ENCODE assay signal across 18 mouse cellular contexts in the genomic region with DNA sequence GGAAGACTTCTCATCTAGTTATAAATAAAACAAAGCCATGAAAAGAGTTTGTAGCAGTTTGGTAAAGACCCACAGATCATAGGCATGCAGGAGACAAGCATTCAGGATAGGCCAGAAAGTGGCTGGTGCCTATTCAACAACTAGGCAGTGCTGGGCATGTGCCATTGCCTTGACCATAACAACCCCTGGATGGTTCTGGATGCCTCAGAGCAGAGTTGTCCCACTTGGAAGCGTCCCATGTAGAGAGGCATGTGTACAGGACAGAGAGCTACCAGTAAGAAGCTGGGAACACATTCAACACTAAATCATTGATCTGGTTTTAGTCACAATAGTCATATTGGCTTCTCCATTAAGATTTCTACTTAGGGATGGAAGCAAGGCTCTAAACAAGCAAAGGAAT.
DNase-seq lines count a peak whose midpoint lies in the region; TF ChIP-seq lines count a peak whose summit lies in the region.
"Had no signal": no experiment of that assay in that cellular context is flagged by ENCODE, and none has a peak within 500 bp of the region (broad histone marks: within the 10 kb centered on the region; RNA-seq: fewer than 3 reads in every experiment).

No protein-coding gene starts in this region.

- no peaks in the 10 kb centered on the region for H3K27me3 ChIP-seq in thymus, adult 2 months (ENCODE audit: control insufficient read depth, insufficient read depth, low read length)

- DNase-seq in adrenal gland, adult (ENCODE audit: inconsistent age in 2 of 2, low spot score in 1 of 2) = peak; percentile 42 to 77
- no peak for DNase-seq in adrenal gland, adult 18-20 months (ENCODE audit: low spot score in 2 of 2)
- peak; percentile 87 for DNase-seq in adipocyte (ENCODE audit: low spot score)
- peak; percentile 53 for DNase-seq in adrenal gland, postnatal 14 days
- DNase-seq in thymus, adult 2 months = no peak
- DNase-seq in lung, adult 18-20 months = no peak
- DNase-seq: cerebellum, adult 18-20 months; cerebellum, adult 9-10 months; cerebellum, postnatal 14 days; gastrocnemius, postnatal 10 days; gastrocnemius, postnatal 36 days; heart, postnatal 36 days; kidney, adult 18-20 months had no signal

- TF ChIP-seq POLR2A in thymus, adult 2 months (IDR thresholded peaks at IDR 0.05; ENCODE audit: control insufficient read depth, extremely low read depth, insufficient read depth, low read length, poor library complexity) = no peak

- WGBS in thymus, adult 2 months = 84% methylated on average over 1 of the region's 1 CpGs

- no peak overlapping the region for H3K4me3 ChIP-seq in brown adipose tissue, adult 24 weeks (ENCODE audit: insufficient read depth, low read depth, low read length)
- H3K4me3 ChIP-seq in thymus, adult 2 months (ENCODE audit: control insufficient read depth, insufficient read depth, low read length) = no peak overlapping the region
- H3K4me3 ChIP-seq: forebrain, embryonic 10.5 days; forebrain, embryonic 13.5 days; hindbrain, embryonic 10.5 days; hindbrain, embryonic 13.5 days had no signal

- no peak for TF ChIP-seq CTCF in thymus, adult 2 months (IDR thresholded peaks at IDR 0.05; ENCODE audit: borderline replicate concordance, control insufficient read depth, extremely low read depth, insufficient read depth, low read length, poor library complexity)

- 0 out of 2 replicates have a peak overlapping the region, but pooled peaks have one; percentile 35 for H3K27ac ChIP-seq in brown adipose tissue, adult 24 weeks (replicated peaks; ENCODE audit: low read depth, low read length)
- no peak overlapping the region for H3K27ac ChIP-seq in thymus, adult 2 months (ENCODE audit: control insufficient read depth, insufficient read depth, low read length)
- H3K27ac ChIP-seq: forebrain, embryonic 10.5 days; forebrain, embryonic 13.5 days; hindbrain, embryonic 10.5 days; hindbrain, embryonic 13.5 days had no signal

- H3K36me3 ChIP-seq in thymus, adult 2 months (ENCODE audit: control insufficient read depth, insufficient read depth, low read length) = no peaks in the 10 kb centered on the region
- H3K36me3 ChIP-seq: forebrain, embryonic 10.5 days; hindbrain, embryonic 10.5 days; hindbrain, embryonic 13.5 days had no signal

- peaks cover 10% of the 10 kb centered on the region for H3K4me1 ChIP-seq in brown adipose tissue, adult 24 weeks (ENCODE audit: control insufficient read depth, insufficient read depth, insufficient read length, low read length)
- H3K4me1 ChIP-seq in thymus, adult 2 months (replicated peaks; ENCODE audit: control insufficient read depth, insufficient read depth, low read length) = no peaks in the 10 kb centered on the region; the same call in 1 of the 2 replicates
- H3K4me1 ChIP-seq: forebrain, embryonic 13.5 days; hindbrain, embryonic 13.5 days had no signal

Comparison
In these comparisons a context has a peak if more than half of its experiments do, and no peak if none do; other contexts are left out.
1. DNase-seq: peak in adrenal gland, adult (2 of 2), adipocyte (single experiment) and adrenal gland, postnatal 14 days (single experiment); none in adrenal gland, adult 18-20 months (0 of 2), thymus, adult 2 months (single experiment) and lung, adult 18-20 months (0 of 2).